Mouse (Mus musculus) central nervous system, embryonic 14 days (tissue): ENCODE measurements around the gene Gm19345. TPM values are rescaled to one million over a fixed set of nuclear protein-coding genes. Genes with fewer than 3 reads are reported as not detected.

ENCODE experiments used
- polyA plus RNA-seq: library from polyadenylated mRNA; depleted of rRNA; stranded (reverse); fragments of >200 nt; gene quantifications from 2 replicates; pipeline ENCODE4 v1.2.3, GENCODE M21; 2012; rRNA removed

Gm19345 gene
- polyA plus RNA-seq: 10.0 and 11.8 TPM in 2 replicates

DNA sequence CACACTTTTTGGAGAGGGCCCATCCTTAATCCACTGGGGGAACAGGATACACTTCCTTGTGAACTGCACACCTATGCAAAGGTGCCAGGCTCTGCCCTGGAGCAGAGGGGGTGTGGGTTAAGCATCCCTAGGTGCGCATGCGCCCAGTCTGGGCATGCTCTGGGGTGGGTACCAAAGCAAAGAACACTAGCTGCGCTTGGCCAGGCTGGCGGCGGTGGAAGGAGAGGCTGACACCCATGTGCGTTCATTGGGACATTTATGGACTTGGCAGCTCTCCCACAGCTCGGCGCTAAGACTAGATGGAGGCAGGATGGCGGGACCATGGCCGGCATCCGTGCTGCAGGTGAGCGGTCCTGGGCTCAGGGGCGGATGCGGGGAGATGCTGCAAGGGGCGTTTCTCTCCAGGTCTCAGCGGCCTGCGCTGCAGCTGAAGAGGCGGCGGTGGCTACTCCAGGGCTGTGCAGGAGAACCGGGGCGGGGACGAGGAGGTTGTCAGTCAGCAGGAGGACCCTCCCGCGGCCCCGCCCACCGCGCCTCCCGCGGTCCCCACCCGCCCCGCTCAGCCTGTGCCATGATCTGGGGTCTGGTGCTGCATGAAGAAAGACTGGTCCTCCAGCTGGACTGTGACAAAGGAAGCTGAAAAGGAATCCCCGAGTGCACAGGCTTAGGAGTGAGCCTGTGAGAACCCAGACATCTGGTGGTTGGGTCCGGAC, at the start of gene Gm19345:
TSS of gene Gm19345 (plus strand) at position 146 of the 713 bp plus-strand sequence.

DNA sequence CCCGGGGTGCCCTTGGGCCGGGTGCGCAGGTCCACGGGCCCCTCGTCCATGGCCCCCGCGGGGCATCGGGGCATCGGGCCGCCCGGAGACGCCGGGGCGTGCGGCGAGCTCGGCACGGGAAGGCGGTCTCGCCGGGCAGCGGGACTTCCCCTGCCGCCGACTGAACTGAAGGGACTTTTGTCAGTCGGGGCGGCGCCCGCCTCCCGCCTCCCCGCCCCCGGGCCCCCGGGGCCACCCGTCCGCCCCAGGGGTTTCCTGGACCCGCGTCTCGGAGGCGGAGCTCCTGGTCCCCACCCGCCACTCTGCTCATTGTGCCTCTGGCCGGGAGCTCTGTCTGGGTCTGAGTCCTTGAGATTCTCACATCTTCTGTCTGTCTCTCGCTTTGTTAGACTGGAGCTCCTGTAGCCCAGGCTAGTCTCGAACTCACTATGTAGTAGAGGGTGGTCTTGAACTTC, 29.2 kb upstream of the Gm19345 start, which contains the start of gene Bcl3:
TSS of gene Bcl3 (minus strand) at position 167 of the 455 bp plus-strand sequence.

DNA sequence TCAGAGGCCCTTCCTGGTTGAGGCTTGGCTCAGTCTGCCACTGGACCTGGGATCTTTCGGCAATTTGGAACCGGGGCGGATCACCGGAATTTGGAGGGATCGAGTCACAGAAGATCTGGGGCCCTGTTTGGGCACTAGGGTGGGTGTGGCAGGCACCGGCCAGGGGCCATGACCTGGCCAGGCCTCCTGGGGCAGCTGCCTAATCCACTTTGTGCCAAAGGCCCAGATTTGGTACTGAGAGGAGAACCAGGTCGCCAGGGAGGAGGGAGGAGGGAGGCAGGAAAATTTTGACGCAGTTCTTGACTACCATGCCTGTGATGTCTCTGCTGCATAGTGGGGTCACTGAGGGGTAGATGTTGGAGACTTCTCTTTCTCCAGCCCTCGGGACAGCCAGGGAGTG, 9.4 kb downstream of the Gm19345 start, which contains the start of gene Ceacam16:
TSS of gene Ceacam16 (minus strand) at position 101 of the 400 bp plus-strand sequence.

DNA sequence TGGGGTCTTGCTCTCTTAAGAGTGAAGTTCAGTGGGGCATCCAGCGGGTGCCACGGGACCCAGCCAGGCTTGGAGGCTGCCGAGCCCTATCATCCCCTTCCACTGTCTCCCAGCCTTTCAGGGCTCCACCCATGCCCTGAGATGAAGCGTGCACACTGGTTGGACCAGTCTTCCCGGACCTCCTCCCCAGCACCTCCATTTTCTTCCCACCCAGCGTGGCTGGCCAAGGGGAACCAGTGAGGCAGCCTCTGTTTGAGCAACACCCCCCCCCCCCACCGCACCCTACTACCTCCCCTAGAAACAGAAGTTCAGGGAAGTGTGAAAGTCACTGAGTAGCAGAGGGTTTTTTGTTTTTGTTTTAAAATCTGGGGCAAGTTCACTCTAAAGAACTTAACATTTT, 36.0 kb downstream of the Gm19345 start, which contains the start of gene Ceacam19:
TSS of gene Ceacam19 (minus strand) at position 117 of the 400 bp plus-strand sequence.

Other genes with a start within 250 kb of the Gm19345 start
- gene Clasrp, start 247.5 kb upstream of the Gm19345 start, polyA plus RNA-seq: 169 and 179 TPM in 2 replicates
- gene Relb, start 222.6 kb upstream of the Gm19345 start, polyA plus RNA-seq: 4.5 and 8.3 TPM in 2 replicates
- 81.5 and 83.9 TPM in 2 replicates for gene Clptm1, start 187.0 kb upstream of the Gm19345 start, polyA plus RNA-seq
- 0.18 and 0.39 TPM in 2 replicates for gene Apoc2, start 174.1 kb upstream of the Gm19345 start, polyA plus RNA-seq
- not detected in 2 replicates for gene Gm44805, start 170.6 kb upstream of the Gm19345 start, polyA plus RNA-seq
- not detected in 2 replicates for gene Apoc4, start 170.5 kb upstream of the Gm19345 start, polyA plus RNA-seq
- 1.4 and 1.9 TPM in 2 replicates for gene Apoc1, start 159.3 kb upstream of the Gm19345 start, polyA plus RNA-seq
- 310 and 317 TPM in 2 replicates for gene Apoe, start 152.8 kb upstream of the Gm19345 start, polyA plus RNA-seq
- 100.0 and 101 TPM in 2 replicates for gene Tomm40, start 136.6 kb upstream of the Gm19345 start, polyA plus RNA-seq
- gene Nectin2, start 101.5 kb upstream of the Gm19345 start, polyA plus RNA-seq: 36.1 and 40.6 TPM in 2 replicates
- gene Bcam, start 81.0 kb upstream of the Gm19345 start, polyA plus RNA-seq: 9.6 and 26.2 TPM in 2 replicates
- 0.16 and 0.75 TPM in 2 replicates for gene Cblc, start 55.2 kb upstream of the Gm19345 start, polyA plus RNA-seq
- 0.91 and 2.3 TPM in 2 replicates for gene Bcl3, start 29.2 kb upstream of the Gm19345 start, polyA plus RNA-seq
- gene Ceacam16, start 9.3 kb downstream of the Gm19345 start, polyA plus RNA-seq: 0.04 TPM in 1 of 2 replicates, not detected in the other
- 0.10 TPM in 1 of 2 replicates, not detected in the other for gene Ceacam19, start 36.0 kb downstream of the Gm19345 start, polyA plus RNA-seq
- gene Pvr, start 69.2 kb downstream of the Gm19345 start, polyA plus RNA-seq: 8.5 and 11.6 TPM in 2 replicates
- gene Igsf23, start 98.8 kb downstream of the Gm19345 start, polyA plus RNA-seq: not detected in 2 replicates
- gene Ceacam20, start 113.4 kb downstream of the Gm19345 start, polyA plus RNA-seq: not detected in 2 replicates
- gene Nlrp9b, start 139.5 kb downstream of the Gm19345 start, polyA plus RNA-seq: not detected in 2 replicates
- not detected in 2 replicates for gene Vmn1r91, start 247.7 kb downstream of the Gm19345 start, polyA plus RNA-seq